Mouse (Mus musculus): ENCODE results near the gene Msrb1.
A peak's percentile ranks its signal among the peaks of the same experiment; 100 is the strongest.
"Not testable (repeated sequence)": the region's sequence is repeated elsewhere in the genome, so short reads cannot be mapped to it uniquely, and the experiment has no call there.

The Msrb1 gene

DNA sequence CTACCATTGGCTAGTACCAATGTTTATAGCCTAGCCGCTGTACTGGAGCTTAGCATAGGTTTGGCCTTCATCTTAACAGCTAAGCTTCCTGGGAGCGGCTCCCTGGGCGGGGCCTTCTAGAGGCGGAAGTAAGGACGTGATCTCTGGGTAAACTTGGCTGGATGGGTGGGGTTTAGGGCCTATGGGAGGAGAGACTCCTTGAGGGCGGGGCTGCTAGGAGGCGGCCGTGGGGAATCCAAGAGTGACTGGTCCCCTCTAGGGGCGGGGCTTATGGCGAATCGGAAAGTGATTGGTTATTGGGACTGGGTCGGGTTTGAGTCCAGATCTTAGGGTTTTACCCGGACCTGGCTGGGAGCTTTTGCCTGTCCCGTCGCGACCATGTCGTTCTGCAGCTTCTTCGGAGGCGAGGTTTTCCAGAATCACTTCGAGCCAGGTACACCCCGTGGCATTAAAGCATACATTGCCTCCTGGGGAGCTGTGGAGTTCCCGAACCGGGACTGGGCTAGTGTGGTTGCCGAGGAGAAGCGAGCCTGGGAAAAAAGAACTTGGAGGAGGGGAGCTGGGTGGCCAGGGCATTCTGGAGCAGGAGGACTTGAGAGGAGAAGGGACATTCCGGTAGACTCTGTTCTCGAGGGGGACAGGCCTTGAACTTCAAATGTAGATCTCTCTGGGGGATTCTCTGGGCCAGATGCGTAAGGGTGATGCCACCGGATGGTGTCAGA is at the start of gene Msrb1:
Gene Msrb1 (plus strand): TSS at position 313 of the 722 bp plus-strand sequence.
- peak; percentile 89 for DNase-seq (ENCODE audit: low read depth, low spot score)

DNA sequence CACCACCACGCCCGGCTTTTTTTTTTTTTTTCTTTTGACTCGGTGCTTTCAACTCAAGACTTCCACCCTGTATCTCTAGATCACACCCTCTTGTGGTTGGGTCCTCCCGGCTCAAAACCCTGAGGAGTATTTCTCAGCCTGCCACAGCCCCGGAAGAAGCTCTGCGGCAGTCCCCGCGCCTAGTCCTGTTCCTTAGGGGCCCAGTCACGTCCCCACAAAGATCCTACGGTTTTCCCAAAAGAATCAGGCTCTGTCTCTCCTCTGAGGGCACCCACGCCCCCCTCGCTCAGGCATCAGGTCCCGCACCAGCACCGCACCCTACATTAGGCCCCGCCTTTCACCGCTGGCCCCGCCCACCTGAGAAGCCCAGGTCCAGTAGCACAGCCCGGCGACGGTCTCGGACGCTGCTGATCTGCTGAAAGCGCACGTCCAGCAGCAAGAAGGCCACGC is 49.3 kb upstream of the Msrb1 start:
- DNase-seq (ENCODE audit: low read depth, low spot score): no peak

DNA sequence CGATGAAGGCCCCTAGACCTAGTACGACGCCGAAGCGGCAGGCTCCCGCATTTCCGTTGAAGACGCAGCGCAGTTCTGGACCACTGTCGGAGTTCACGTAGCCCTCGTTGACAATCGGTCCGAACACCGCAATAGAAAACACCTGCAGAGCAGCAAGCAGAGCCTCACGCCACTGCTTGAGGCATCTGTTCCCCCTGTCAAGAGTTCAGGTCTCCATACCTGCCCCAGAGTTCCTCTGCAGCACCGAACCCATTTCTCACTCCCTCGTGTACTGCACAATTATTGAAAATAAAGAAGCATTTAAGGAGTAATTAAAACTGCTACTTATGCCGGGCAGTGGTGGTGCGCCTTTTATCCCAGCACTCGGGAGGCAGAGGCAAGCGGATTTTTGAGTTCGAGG is 48.8 kb upstream of the Msrb1 start:
- no peak for DNase-seq (ENCODE audit: low read depth, low spot score)

DNA sequence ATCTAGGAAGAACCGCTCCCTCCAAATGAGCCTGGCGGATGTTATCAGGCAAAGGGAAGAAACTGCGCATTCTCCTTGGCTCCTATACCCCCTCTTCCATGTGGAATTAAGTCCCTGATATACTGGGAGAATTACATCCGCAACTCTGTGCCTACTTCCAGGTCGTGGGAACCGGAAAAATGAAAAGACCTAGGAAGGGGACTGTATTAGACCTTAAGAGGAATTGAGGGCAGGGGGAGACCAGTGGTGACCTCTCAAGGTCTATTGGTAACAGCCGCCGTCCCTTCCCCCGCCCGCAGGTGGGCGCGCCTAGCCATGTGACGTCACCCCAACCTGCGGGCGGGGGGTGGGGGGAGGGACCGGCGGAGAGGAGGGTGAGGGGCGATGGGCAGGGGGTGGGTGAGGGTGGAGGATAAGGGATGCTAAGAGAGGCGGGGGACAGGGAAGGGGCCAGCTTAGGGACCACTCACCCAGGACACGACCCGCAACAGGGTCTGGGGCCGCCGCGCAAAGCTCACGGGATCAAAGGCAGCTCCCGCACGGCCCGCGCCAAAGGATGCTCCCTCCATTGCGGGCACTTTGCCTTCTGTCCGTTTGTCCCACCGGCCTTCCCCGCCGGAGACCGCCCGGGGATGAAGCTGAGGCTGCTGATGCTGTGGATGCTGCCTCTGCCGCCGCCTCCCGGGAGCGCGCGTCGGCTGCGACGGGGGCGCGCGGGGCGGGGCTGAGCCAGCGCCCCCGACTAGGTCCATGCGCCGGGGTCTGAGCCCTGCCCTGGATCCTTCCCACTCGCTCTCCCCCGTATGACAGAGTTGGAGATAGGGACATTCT is 47.0 kb upstream of the Msrb1 start, which contains the start of gene Syngr3:
Gene Syngr3 (minus strand): TSS at position 705 of the 831 bp plus-strand sequence.
- DNase-seq (ENCODE audit: low read depth, low spot score): no peak

DNA sequence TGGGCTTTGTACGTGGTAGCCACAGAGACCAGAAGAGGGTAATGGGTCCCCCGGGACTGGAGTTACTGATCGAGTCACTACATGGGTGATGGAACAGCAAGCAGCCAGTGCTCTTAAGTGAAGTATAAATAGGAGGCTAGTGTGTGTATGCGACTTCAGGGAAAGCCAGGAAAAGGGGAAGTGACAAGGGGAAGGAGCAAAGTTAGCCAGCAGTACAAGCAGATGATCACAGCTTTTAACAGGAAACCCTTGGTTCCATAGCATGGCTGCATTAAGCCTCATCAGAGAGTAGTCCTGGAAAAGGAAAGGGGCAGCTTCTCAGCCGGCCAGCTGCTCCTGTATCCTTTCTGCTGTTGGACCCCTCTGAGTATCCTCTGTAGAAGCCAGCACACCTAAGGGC is 44.1 kb upstream of the Msrb1 start:
- no peak for DNase-seq (ENCODE audit: low read depth, low spot score)

DNA sequence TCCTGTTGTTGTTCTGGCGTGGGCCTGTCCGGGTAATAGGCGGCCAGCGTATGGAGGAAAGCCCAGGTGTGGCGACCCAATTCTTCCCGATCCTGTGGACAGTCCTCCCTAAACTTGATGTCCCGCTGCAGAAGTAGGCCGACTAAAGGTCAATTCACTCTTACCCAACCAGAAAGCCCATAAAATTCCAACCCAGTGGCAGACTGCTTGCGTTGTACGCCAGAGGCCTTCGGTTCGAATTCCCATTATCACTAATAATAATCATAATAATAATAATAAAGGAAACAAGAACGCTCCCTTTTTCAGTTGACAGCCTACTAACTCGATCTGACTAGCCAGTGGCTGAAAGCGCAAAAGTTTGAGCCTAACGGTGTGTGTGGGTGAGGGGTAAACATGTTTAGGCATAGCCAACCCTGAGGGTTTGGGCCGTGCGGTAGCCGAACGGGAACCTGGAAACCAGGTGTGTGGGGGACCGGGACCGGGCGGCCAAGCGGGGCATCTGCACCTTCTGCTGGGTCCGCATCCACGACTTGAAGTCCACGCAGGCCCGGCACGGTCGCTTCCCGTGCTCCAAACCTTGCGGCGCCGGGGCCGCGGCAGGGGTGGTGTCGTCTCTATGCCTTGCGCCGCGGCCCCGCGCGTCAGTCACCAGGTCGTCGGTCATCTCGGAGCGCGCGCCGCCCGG is 41.0 kb upstream of the Msrb1 start:
- DNase-seq (ENCODE audit: low read depth, low spot score): no peak

DNA sequence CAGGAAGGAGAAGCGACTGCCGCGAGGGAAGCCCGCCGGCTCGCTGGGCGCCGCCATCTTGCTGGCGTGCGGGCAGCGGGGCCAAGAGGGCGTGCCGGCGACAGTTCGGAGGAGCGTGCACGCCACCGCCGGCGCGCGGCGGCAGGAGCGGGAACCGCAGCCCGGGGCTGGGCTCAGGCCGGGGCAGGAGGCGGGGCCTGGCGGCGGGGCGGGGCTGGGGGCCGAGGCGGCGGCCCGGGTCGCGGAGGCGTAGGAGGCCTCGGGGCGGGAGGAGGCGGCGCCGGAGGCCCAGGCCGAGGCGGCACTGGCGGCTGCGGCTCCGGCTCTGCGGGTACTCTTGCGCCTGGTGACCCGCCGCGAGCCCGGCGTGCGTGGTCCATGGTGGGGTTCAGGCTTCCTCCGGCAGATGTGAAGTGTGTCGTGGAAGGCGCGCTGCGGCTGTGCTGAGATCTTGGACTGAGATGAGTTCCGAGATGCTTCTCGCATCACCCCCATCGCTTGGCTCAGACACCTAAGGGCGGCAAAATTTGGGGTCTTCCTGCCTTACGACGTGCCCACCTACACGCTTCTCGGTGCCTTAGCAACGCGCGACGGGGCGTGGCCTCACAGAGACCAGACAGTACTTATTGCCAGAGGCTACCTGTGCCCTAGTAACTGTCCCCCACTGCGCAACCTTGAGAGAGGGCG is 40.3 kb upstream of the Msrb1 start, which contains the start of the genes Gfer and Noxo1:
Gene Gfer (minus strand): TSS at position 146 of the 687 bp plus-strand sequence.
Gene Noxo1 (plus strand): TSS at position 224 of the 687 bp plus-strand sequence.
- DNase-seq (ENCODE audit: low read depth, low spot score): no peak

DNA sequence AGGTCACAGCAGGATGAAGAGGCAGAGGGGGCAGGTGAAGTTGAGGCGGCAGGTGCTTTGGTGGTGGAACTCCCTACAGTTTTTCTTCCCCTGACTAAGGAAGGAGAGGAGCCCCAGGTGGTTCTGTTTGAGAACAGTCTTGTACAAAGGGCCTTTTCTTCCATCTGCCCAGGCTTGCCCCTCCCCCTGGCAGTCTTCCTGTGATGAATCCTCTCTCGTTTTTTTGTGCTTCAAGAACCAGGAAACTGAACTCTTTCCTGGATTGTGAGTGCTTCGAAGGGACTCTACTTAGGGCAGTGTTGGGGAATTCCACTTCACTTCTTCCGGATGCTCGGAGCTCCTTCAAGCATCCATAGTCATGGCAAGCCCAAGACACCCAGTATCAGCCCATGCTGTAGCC is 38.5 kb upstream of the Msrb1 start:
- DNase-seq (ENCODE audit: low read depth, low spot score): no peak

DNA sequence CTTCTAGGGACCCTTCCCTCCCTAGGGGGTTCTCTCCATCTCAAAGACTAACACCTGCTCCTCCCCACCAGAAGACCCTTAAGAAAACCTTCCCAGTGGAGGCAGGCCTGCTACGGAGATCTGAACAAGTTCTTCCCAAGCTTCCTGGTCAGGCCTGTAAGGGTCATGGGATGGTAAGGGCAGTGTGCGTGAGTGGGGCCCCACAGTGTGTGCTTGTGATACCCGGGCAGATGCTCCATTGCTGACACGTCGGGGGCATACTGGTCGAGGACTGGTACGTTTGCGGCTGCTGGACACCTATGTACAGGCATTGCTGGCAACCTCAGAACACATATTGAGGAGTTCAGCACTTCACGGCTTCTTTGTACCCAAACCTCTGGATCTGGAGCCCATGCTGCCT is 37.7 kb upstream of the Msrb1 start:
- no peak for DNase-seq (ENCODE audit: low read depth, low spot score)

DNA sequence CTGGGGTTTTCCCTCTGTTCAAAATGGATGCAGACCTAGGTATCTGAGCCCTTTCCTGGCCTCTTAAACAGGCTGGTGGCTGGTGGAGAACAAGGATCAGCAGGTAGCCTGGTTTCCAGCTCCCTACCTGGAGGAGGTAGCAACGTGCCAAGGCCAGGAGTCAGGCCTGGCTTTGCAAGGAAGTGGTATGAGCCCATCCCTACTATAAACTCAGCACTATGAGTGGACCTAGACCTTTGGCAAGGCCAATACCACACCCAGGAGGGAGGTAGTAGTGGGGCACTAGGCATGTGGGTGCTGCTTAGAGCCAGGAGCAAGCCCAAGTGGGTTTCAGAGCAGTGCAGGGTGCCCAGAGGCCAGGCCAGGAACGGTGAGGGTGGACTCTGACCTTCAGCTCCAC is 37.0 kb upstream of the Msrb1 start:
- no peak for DNase-seq (ENCODE audit: low read depth, low spot score)

DNA sequence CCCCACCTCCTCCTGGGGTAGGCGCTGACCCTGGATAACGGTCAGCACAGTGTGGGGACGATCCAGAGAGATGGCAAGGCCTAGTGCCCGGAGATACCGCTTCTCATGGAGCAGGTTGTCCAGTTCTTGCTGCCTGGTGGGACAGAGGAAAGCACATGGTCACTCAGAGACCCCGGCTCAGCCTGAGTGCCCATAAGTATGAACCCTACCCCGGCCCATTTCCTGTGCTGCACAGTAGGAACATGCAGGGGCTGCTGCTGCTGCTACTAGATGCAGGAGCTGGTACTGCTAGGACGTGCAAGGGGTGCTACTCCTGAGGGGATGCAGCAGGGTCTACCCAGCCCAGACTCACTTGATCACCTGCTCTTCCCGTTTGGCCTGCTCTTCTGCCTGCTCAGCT is 35.2 kb upstream of the Msrb1 start:
- no peak for DNase-seq (ENCODE audit: low read depth, low spot score)

DNA sequence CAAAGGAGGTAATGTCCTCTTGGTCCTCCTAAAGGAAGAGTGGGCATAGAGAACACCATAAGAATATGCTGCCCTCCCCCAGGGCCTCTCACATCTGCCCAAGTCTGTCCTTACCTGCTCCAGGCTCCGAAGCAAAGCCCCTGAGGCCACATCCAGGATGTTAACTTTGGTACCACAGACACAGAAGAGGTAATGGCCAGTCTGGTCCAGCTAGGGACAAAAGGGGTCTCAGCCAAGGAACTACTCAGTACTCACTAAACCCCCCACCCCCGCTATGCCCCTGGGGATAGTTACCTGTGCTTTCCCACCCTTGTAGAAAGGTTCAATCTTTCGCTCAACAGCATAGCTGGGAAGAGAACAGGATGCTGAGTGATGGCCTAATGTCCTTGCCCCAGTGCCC is 30.6 kb upstream of the Msrb1 start:
- DNase-seq (ENCODE audit: low read depth, low spot score): no peak

DNA sequence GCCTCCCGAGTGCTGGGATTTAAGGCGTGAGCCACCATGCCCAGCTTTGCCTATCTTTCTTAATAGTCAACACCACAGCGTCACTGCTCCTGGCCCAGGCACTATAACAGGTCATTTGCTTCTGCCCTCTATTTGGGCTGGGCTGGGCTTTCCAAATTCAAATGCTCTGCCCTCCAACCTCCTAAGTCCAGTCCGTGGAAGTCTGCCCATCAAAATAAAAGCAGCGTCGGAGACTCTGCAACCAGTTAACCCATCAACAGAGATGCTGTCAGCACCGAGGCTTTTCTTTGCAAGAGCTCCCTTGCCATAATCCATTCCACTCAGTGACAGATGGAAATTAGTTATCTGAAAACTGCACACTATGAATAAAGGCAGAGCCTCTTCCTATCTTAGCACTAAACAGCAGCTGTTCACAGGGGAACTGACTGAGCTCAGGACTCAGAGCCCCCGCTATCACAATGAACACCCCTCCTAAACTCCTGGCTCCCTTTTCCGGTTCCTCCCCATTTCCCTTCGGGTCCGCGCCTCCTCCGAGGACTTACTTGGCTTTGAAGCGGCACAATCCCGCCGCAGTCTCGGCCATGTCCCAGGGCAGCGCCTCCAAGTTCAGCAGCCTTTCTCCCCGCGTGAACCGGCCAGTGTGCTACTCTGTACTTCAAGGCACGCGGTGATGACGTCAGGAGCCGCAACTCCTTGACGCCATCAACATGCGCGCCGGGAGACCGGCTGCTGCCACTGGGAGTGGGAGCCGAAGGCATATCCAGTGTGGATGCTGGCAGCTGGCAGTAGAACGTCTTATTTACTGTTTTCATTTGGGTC is 29.3 kb upstream of the Msrb1 start, which contains the start of gene Tbl3:
Gene Tbl3 (minus strand): TSS at position 679 of the 819 bp plus-strand sequence.
- DNase-seq (ENCODE audit: low read depth, low spot score): peak; percentile 85

DNA sequence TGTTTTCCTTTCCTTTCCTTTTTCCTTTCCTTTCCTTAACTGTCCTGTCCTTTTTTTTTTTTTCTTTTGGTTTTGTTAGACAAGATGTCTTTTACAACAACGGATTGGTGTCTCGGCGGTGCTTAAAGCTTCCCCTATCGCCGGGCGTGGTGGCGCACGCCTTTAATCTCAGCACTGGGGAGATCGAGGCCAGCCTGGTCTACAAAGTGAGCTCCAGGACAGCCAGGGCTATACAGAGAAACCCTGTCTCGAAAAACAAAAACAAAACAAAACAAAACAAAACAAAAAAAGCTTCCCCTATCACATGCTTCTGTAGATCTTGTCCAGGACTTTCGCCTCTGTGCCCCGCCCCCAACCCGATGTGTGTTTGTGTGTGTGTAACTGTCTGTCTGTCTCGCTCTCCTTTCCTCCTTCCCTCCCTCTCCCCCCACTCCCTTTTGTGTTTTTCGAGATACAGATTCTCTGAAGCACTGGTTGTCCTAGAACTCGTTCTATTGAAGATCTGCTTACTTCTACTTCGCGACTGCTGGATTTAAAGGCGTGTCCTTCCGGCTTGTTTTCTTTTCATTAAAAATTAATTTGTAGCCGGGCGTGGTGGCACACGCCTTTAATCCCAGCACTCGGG is 28.5 kb upstream of the Msrb1 start:
- DNase-seq (ENCODE audit: low read depth, low spot score): no peak

DNA sequence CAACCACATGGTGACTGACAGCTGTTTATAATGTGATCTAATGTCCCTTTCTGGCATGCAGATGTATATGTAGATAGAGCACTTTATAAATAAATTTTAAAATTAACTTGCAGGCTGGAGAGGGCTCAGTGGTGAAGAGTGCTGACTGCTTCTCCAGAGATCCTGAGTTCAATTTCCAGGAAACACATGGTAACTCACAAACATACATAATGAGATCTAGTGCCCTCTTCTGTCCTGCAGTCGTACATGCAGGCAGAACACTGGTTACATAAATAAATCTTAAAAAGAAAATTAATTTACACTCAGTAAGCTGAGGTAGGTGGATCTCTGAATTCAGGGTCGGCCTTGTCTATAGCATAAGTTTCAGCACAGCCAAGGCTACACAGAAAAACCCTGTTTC is 27.8 kb upstream of the Msrb1 start:
- no peak for DNase-seq (ENCODE audit: low read depth, low spot score)

DNA sequence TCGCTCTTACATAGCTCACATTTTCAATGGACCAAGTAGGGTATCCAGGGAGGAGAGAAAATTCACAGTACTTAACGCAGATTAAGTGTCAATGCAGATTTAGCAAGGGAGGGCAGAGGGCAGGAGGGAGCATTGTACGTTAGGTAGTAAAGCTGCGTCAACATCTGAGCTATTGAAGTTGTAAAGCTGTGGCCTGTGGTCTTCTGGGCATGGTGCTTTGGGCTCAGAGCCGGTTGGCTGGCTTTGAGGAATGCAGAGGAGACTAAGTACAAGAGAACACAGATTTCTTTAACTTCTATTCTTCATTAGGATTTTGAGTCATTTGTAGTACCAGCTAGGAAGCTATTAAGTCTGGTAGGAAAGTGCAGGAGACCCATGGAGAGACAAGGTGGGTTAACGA is 20.9 kb upstream of the Msrb1 start:
- no peak for DNase-seq (ENCODE audit: low read depth, low spot score)

DNA sequence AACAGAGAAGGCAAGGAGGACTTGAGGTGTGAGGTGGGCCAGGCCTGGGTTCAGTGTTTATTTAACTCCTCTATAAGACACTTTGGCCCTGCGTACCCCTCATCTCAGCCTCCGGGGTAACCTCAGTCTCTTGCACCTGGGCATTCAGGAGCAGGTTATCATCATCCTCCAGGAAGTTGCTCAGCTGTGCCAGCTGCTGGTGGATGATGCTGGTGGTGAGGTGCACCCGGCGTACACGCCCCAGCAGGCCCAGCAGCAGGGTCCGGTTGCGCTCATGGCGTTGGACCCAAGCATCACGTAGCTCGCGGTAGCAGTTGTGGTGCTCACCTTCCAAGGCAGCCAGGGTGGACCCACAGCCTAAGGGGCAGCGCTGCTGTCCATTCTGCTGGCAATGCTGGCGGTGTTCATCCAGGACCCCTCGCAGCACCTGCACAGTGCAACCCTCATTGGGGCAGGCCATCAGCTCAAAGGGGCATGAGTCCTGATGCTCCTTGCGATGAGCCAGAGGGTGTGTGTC is 20.2 kb upstream of the Msrb1 start:
- DNase-seq (ENCODE audit: low read depth, low spot score): no peak

DNA sequence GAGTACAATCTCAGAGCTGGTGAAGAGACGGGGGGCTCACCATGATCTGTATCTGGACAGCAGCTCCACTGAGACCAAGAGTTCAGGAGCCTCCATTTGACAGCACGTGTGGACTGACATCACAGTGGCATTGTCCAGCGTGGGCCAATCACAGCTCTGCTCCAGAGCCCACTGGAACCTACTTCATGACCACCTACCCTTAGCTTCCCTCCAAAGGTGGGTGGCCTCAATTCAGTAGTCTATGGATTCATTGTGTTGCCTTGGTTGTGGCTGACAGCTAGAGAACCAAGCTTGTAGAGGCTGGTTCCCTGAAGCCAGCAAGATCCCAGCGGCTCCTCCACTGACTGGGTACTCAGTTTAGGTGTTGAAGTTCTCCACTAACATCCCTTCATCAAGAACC is 18.5 kb upstream of the Msrb1 start, which contains the start of the genes Rnf151 and Rps2:
Gene Rnf151 (minus strand): TSS at position 121 of the 400 bp plus-strand sequence.
Gene Rps2 (plus strand): TSS at position 174 of the 400 bp plus-strand sequence.
- no peak for DNase-seq (ENCODE audit: low read depth, low spot score)

DNA sequence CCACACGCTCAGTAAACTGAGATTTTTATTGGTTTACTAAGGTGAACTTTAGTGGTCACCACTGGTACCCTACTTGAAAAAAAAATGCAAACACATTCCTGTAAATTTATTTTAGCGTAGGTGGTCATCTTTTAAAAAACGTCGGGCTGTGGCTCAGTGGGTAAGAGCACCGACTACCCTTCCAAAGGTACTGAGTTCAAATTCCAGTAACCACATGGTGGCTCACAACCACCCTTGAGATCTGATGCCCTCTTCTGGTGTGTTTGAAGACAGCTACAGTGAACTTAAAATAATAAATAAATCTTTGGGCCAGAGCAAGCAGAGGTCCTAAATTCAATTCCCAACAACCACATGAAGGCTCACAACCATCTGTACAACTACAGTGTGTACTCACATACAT is 17.5 kb upstream of the Msrb1 start:
- not testable (repeated sequence) for DNase-seq (ENCODE audit: low read depth, low spot score)
